Mouse (Mus musculus): ENCODE results near the gene Olfm3. TPM values are rescaled to one million over a fixed set of nuclear protein-coding genes. Genes with fewer than 3 reads are reported as not detected.

Olfm3 gene
- polyA plus RNA-seq, 1 experiment from 2014 or later = 0.04 TPM

- no peaks in the 10 kb centered on the region for H3K4me1 ChIP-seq (ENCODE audit: control insufficient read depth, insufficient read depth, low read length)
- no peak overlapping the region for H3K4me3 ChIP-seq (ENCODE audit: low read length)
- H3K9me3 ChIP-seq (replicated peaks; ENCODE audit: control insufficient read depth, low read length) = no peaks in the 10 kb centered on the region
- H3K9ac ChIP-seq (ENCODE audit: low read length) = no peak overlapping the region
- no peaks in the 10 kb centered on the region for H3K27me3 ChIP-seq (ENCODE audit: control insufficient read depth, insufficient read depth, low read length)
- ATAC-seq (replicated peaks; ENCODE audit: extremely low read depth, insufficient read depth, low FRiP score) = no peak
- H3K27ac ChIP-seq (ENCODE audit: low read length) = no peak overlapping the region
- H3K4me2 ChIP-seq (ENCODE audit: low read depth, low read length) = no peak overlapping the region
- no peaks in the 10 kb centered on the region for H3K36me3 ChIP-seq (ENCODE audit: control insufficient read depth, insufficient read depth)
- WGBS = 67% methylated on average over 1 of the region's 1 CpGs
Observed at GRCm38 (mm10) chr3:115028046-115028445, 124.2 kb downstream of the Olfm3 start.

- ATAC-seq (replicated peaks; ENCODE audit: extremely low read depth, insufficient read depth, low FRiP score) = no peak
- H3K36me3 ChIP-seq (ENCODE audit: control insufficient read depth, insufficient read depth) = no peaks in the 10 kb centered on the region
- no peaks in the 10 kb centered on the region for H3K4me1 ChIP-seq (ENCODE audit: control insufficient read depth, insufficient read depth, low read length)
- no peaks in the 10 kb centered on the region for H3K27me3 ChIP-seq (ENCODE audit: control insufficient read depth, insufficient read depth, low read length)
- no peak overlapping the region for H3K4me2 ChIP-seq (ENCODE audit: low read depth, low read length)
- H3K9ac ChIP-seq (ENCODE audit: low read length) = no peak overlapping the region
- H3K9me3 ChIP-seq (replicated peaks; ENCODE audit: control insufficient read depth, low read length) = no peaks in the 10 kb centered on the region
- WGBS = 66% methylated on average over 1 of the region's 1 CpGs
- no peak overlapping the region for H3K27ac ChIP-seq (ENCODE audit: low read length)
- no peak overlapping the region for H3K4me3 ChIP-seq (ENCODE audit: low read length)
Observed at GRCm38 (mm10) chr3:115028611-115029010, 124.7 kb downstream of the Olfm3 start.

GRCm38 (mm10) chr3:115049060-115049459 lies 145.2 kb downstream of the Olfm3 start:
- H3K4me2 ChIP-seq (ENCODE audit: low read depth, low read length) = no peak overlapping the region
- 78% methylated on average over 5 of the region's 5 CpGs for WGBS
- no peak overlapping the region for H3K9ac ChIP-seq (ENCODE audit: low read length)
- no peaks in the 10 kb centered on the region for H3K9me3 ChIP-seq (replicated peaks; ENCODE audit: control insufficient read depth, low read length)
- no peaks in the 10 kb centered on the region for H3K36me3 ChIP-seq (ENCODE audit: control insufficient read depth, insufficient read depth)
- no peak for ATAC-seq (replicated peaks; ENCODE audit: extremely low read depth, insufficient read depth, low FRiP score)
- no peak overlapping the region for H3K27ac ChIP-seq (ENCODE audit: low read length)
- H3K4me1 ChIP-seq (ENCODE audit: control insufficient read depth, insufficient read depth, low read length) = no peaks in the 10 kb centered on the region
- H3K4me3 ChIP-seq (ENCODE audit: low read length) = no peak overlapping the region
- H3K27me3 ChIP-seq (ENCODE audit: control insufficient read depth, insufficient read depth, low read length) = no peaks in the 10 kb centered on the region

GRCm38 (mm10) chr3:115064901-115065300 lies 161.0 kb downstream of the Olfm3 start:
- 79% methylated on average over 1 of the region's 1 CpGs for WGBS
- no peak overlapping the region for H3K4me3 ChIP-seq (ENCODE audit: low read length)
- H3K27ac ChIP-seq (ENCODE audit: low read length) = no peak overlapping the region
- H3K4me2 ChIP-seq (ENCODE audit: low read depth, low read length) = no peak overlapping the region
- no peaks in the 10 kb centered on the region for H3K9me3 ChIP-seq (replicated peaks; ENCODE audit: control insufficient read depth, low read length)
- H3K36me3 ChIP-seq (ENCODE audit: control insufficient read depth, insufficient read depth) = no peaks in the 10 kb centered on the region
- no peak overlapping the region for H3K9ac ChIP-seq (ENCODE audit: low read length)
- H3K27me3 ChIP-seq (ENCODE audit: control insufficient read depth, insufficient read depth, low read length) = no peaks in the 10 kb centered on the region
- H3K4me1 ChIP-seq (ENCODE audit: control insufficient read depth, insufficient read depth, low read length) = no peaks in the 10 kb centered on the region
- ATAC-seq (replicated peaks; ENCODE audit: extremely low read depth, insufficient read depth, low FRiP score) = no peak

DNA sequence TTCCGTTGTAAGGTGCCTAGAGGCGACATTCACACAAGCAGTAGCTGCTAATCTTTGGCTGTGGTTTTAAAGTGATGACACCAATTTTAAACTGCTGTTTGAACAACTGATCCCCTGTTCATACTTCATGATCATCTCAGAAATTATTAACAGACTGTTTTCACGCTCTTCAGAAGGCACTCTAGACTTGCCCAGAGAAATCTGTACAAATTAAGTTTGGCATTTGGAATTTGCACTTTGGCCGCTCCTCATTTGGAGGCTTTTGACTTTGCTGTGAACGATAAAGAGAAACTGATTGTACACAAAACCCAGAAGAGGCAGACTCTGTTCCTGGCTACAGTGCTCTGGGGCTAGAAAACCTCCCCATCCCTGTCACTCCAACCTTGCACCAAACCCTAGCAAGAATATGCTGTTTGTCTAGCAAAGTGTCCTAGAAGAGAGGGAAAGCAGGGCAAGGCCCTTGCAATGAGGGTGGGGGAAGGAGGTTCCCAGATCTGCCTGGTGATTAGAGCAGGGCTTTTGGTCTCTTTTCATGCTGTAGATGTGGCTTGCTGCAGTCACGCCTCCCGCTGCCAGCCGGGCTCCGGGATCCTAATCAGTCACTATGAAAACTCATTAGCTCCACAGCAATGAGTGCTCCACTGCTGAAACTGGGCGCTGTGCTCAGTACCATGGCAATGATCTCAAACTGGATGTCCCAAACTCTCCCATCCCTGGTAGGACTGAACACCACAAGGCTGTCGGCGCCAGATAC lies 176.7 kb downstream of the Olfm3 start:
- Histone ChIP-seq H3K27ac (ENCODE audit: low read length) (no peak overlapping the region), H3K27me3 (ENCODE audit: control insufficient read depth, insufficient read depth, low read length) (no peaks in the 10 kb centered on the region), H3K4me1 (ENCODE audit: control insufficient read depth, insufficient read depth, low read length) (no peaks in the 10 kb centered on the region), H3K9ac (ENCODE audit: low read length) (no peak overlapping the region), H3K4me3 (ENCODE audit: low read length) (no peak overlapping the region), H3K4me2 (ENCODE audit: low read depth, low read length) (no peak overlapping the region), H3K36me3 (ENCODE audit: control insufficient read depth, insufficient read depth) (no peaks in the 10 kb centered on the region), H3K9me3 (replicated peaks; ENCODE audit: control insufficient read depth, low read length) (no peaks in the 10 kb centered on the region)
- no peak for ATAC-seq (replicated peaks; ENCODE audit: extremely low read depth, insufficient read depth, low FRiP score)
- 32% methylated on average over 12 of the region's 12 CpGs for WGBS

DNA sequence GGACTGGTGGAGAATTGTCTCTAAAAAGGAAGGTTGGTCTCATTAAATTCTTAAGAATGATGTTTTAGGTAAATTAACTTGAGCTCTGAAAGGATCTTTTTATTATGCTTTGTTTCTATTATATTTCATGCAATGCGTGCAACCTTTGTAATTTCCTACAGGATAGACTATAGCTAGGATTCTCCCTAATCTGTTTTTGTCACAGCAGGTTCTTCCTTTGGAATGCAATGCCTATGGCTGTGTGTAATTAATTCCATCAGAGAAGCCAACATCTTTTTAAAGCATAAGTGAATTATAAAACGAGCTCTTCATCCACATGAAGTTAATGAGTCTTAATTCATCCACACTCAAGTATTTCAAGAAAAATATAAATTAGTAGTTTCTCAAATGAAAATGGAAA lies 177.5 kb downstream of the Olfm3 start:
- Histone ChIP-seq H3K4me1 (ENCODE audit: control insufficient read depth, insufficient read depth, low read length) (no peaks in the 10 kb centered on the region), H3K9me3 (replicated peaks; ENCODE audit: control insufficient read depth, low read length) (no peaks in the 10 kb centered on the region), H3K4me3 (ENCODE audit: low read length) (no peak overlapping the region), H3K27me3 (ENCODE audit: control insufficient read depth, insufficient read depth, low read length) (no peaks in the 10 kb centered on the region), H3K9ac (ENCODE audit: low read length) (no peak overlapping the region), H3K36me3 (ENCODE audit: control insufficient read depth, insufficient read depth) (no peaks in the 10 kb centered on the region), H3K27ac (ENCODE audit: low read length) (no peak overlapping the region), H3K4me2 (ENCODE audit: low read depth, low read length) (no peak overlapping the region)
- no peak for ATAC-seq (replicated peaks; ENCODE audit: extremely low read depth, insufficient read depth, low FRiP score)
- 67% methylated on average over 2 of the region's 2 CpGs for WGBS

DNA sequence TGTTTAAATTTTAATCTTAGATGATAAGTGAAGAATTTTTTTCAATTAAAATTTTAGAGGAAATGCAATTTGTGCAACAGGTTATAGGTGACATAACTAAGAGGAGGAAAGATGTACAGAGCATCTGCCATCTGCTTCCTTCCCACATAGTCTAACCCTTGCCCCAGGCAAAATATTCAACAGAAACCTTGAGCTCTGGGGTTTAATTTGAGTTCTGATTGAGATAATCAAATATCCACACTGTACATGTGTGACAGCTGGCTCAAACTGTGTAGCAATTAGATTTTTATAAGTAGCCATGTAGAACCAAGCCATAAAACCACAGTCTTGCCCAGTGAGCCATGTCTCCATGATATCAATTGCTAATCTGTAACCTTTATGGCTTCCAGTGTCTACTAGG lies 179.1 kb downstream of the Olfm3 start:
- H3K9me3 ChIP-seq (replicated peaks; ENCODE audit: control insufficient read depth, low read length) = no peaks in the 10 kb centered on the region
- ATAC-seq (replicated peaks; ENCODE audit: extremely low read depth, insufficient read depth, low FRiP score) = no peak
- H3K9ac ChIP-seq (ENCODE audit: low read length) = no peak overlapping the region
- H3K4me2 ChIP-seq (ENCODE audit: low read depth, low read length) = no peak overlapping the region
- no peaks in the 10 kb centered on the region for H3K4me1 ChIP-seq (ENCODE audit: control insufficient read depth, insufficient read depth, low read length)
- no peaks in the 10 kb centered on the region for H3K36me3 ChIP-seq (ENCODE audit: control insufficient read depth, insufficient read depth)
- H3K27me3 ChIP-seq (ENCODE audit: control insufficient read depth, insufficient read depth, low read length) = no peaks in the 10 kb centered on the region
- H3K4me3 ChIP-seq (ENCODE audit: low read length) = no peak overlapping the region
- no peak overlapping the region for H3K27ac ChIP-seq (ENCODE audit: low read length)

DNA sequence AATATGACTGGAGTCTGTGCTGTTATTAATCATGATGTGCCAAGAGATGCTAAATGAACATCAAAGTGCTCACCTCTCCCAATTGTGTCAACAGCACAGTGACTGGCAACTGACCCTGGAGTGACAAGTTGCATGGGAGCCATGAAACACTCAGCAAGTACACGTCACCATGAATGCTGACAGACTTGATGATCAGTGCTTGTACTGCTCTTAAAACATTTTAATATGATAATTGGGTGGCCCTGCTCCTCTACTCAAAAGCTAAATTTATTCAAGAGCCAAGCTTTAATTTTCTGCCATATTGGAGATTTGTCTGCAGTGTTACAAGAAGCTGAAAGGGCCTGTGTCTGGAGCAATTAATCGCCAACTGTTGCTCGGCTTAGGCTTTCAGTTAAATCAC lies 184.4 kb downstream of the Olfm3 start:
- Histone ChIP-seq H3K4me2 (ENCODE audit: low read depth, low read length) (no peak overlapping the region), H3K4me3 (ENCODE audit: low read length) (no peak overlapping the region), H3K27me3 (ENCODE audit: control insufficient read depth, insufficient read depth, low read length) (no peaks in the 10 kb centered on the region), H3K27ac (ENCODE audit: low read length) (no peak overlapping the region), H3K9me3 (replicated peaks; ENCODE audit: control insufficient read depth, low read length) (no peaks in the 10 kb centered on the region), H3K9ac (ENCODE audit: low read length) (no peak overlapping the region), H3K36me3 (ENCODE audit: control insufficient read depth, insufficient read depth) (no peaks in the 10 kb centered on the region), H3K4me1 (ENCODE audit: control insufficient read depth, insufficient read depth, low read length) (no peaks in the 10 kb centered on the region)
- WGBS = 73% methylated on average over 3 of the region's 3 CpGs
- no peak for ATAC-seq (replicated peaks; ENCODE audit: extremely low read depth, insufficient read depth, low FRiP score)

DNA sequence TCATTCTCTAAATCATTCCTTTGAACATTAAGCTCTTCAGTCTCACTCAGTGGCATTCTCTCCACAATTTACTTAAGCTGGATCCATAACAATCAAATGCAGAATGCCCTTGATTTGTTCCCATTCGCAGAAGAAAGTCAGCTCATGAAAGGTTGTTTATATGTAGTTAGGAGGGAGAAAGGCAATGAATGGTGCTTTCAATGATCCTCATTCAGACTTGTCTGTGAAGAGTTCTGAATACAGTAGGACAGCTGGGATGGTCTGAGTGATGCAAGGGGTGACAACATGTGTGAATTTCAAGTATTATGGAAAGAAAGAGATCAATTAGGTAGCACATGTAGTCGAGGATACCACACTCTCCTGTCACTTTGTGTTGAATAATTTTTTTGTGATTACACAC lies 186.8 kb downstream of the Olfm3 start:
- Histone ChIP-seq H3K36me3 (ENCODE audit: control insufficient read depth, insufficient read depth) (no peaks in the 10 kb centered on the region), H3K27me3 (ENCODE audit: control insufficient read depth, insufficient read depth, low read length) (no peaks in the 10 kb centered on the region), H3K4me3 (ENCODE audit: low read length) (no peak overlapping the region), H3K9me3 (replicated peaks; ENCODE audit: control insufficient read depth, low read length) (no peaks in the 10 kb centered on the region), H3K9ac (ENCODE audit: low read length) (no peak overlapping the region), H3K27ac (ENCODE audit: low read length) (no peak overlapping the region), H3K4me2 (ENCODE audit: low read depth, low read length) (no peak overlapping the region), H3K4me1 (ENCODE audit: control insufficient read depth, insufficient read depth, low read length) (no peaks in the 10 kb centered on the region)
- WGBS = 41% methylated on average over 2 of the region's 2 CpGs
- no peak for ATAC-seq (replicated peaks; ENCODE audit: extremely low read depth, insufficient read depth, low FRiP score)
